Mouse (Mus musculus) lung, postnatal 0 days (tissue): ENCODE data around the gene N4bp2l2. TPM values are rescaled to one million over a fixed set of nuclear protein-coding genes. Genes with fewer than 3 reads are reported as not detected.
"Not testable (repeated sequence)": the region's sequence is repeated elsewhere in the genome, so short reads cannot be mapped to it uniquely, and the experiment has no call there.

Experiments used
- ATAC-seq: fragments of 200-750 bp; cut with Nextera tagmentation; 2 replicates; pipeline ENCODE4 v1.8.0; 2017; ENCODE audit warnings: moderate library complexity
- DNase-seq: peaks from one replicate; pipeline ENCODE4 v3.0.0-alpha.2; 2016; ENCODE audit warnings: low spot score
- H3K27ac ChIP-seq: fragments of 300-500 bp; sonication (generic); 2 replicates; pipeline ENCODE4 v1.5.1; 2014; ENCODE audit warnings: antibody characterized with exemption, mild to moderate bottlenecking, low read length, mixed read lengths
- H3K27me3 ChIP-seq: fragments of 300-500 bp; sonication (generic); replicated peaks from 2 replicates; pipeline ENCODE4 v1.6.1; 2014; ENCODE audit warnings: low read length, mixed read lengths; ENCODE audit not compliant: insufficient read depth
- H3K36me3 ChIP-seq: fragments of 300-500 bp; sonication (generic); 2 replicates; pipeline ENCODE4 v1.6.1; 2014; ENCODE audit warnings: low read length, mixed read lengths; ENCODE audit not compliant: insufficient read depth
- H3K4me1 ChIP-seq: fragments of 300-500 bp; sonication (generic); 2 replicates; pipeline ENCODE4 v1.6.1; 2014; ENCODE audit warnings: antibody characterized with exemption, low read depth, low read length, mixed read lengths; ENCODE audit not compliant: insufficient read depth
- H3K4me2 ChIP-seq: fragments of 300-500 bp; sonication (generic); replicated peaks from 2 replicates; pipeline ENCODE4 v1.6.1; 2014; ENCODE audit warnings: low read depth, mild to moderate bottlenecking, low read length, moderate library complexity, mixed read lengths
- H3K4me3 ChIP-seq: fragments of 300-500 bp; sonication (generic); 2 replicates; pipeline ENCODE4 v1.5.1; 2014; ENCODE audit warnings: low read depth, low read length
- H3K9ac ChIP-seq: fragments of 300-500 bp; sonication (generic); replicated peaks from 2 replicates; pipeline ENCODE4 v1.6.1; 2014; ENCODE audit warnings: low read depth, mild to moderate bottlenecking
- H3K9me3 ChIP-seq: fragments of 300-500 bp; sonication (generic); 2 replicates; pipeline ENCODE4 v1.6.1; 2016; ENCODE audit warnings: low read length, mixed read lengths
- CTCF ChIP-seq: IDR thresholded peaks from 2 replicates; pipeline ENCODE4 v1.5.1; 2016; ENCODE audit warnings: antibody characterized with exemption, mild to moderate bottlenecking
- EP300 ChIP-seq: IDR thresholded peaks from 2 replicates; pipeline ENCODE4 v1.6.1; 2016; ENCODE audit warnings: antibody characterized with exemption, mild to moderate bottlenecking, control low read depth
- WGBS: fragments of 180-500 bp; shearing (Covaris S2); extraction: QIAGEN DNeasy Blood & Tissue Kit; methylation state at CpG from one replicate; pipeline ENCODE4 v1.1.7; 2014; 5-methylcytosine and 5-hydroxymethylcytosine counted together
- polyA plus RNA-seq: library from polyadenylated mRNA; unstranded; fragments of >200 nt; fragmentation: Nextera tagmentation; extraction: Ambion mirVana; gene quantifications from 2 replicates; pipeline ENCODE4 v1.2.1, GENCODE M21; 2015

N4bp2l2 gene
- polyA plus RNA-seq, 1 experiment from 2014 or later, result 36.7 TPM

GRCm38 (mm10) chr5:150693277-150693676 lies 27.3 kb upstream of the N4bp2l2 start:
- DNase-seq (no peak), ATAC-seq (no peak)
- Histone ChIP-seq H3K27me3 (no peaks in the 10 kb centered on the region), H3K4me3 (no peak overlapping the region), H3K9me3 (no peaks in the 10 kb centered on the region), H3K36me3 (no peaks in the 10 kb centered on the region), H3K27ac (no peak overlapping the region), H3K4me2 (no peak overlapping the region), H3K4me1 (no peaks in the 10 kb centered on the region), H3K9ac (no peak overlapping the region)
- WGBS, result 70% methylated on average over 2 of the region's 2 CpGs
- no peak for TF ChIP-seq EP300
- no peak for TF ChIP-seq CTCF

- ATAC-seq, result no peak
Observed at GRCm38 (mm10) chr5:150690685-150691084, 24.7 kb upstream of the N4bp2l2 start.

GRCm38 (mm10) chr5:150682862-150683261 lies 16.9 kb upstream of the N4bp2l2 start:
- WGBS, result 90% methylated on average over 6 of the region's 6 CpGs
- H3K9ac ChIP-seq, H3K27ac ChIP-seq, H3K4me1 ChIP-seq, ATAC-seq, H3K4me3 ChIP-seq, DNase-seq, H3K36me3 ChIP-seq, H3K27me3 ChIP-seq, H3K9me3 ChIP-seq, H3K4me2 ChIP-seq: not testable (repeated sequence)

More at GRCm38 (mm10) chr5:150690685-150691084, 24.7 kb upstream of the N4bp2l2 start:
- H3K36me3 ChIP-seq, result no peaks in the 10 kb centered on the region
- H3K4me3 ChIP-seq, result no peak overlapping the region
- H3K9me3 ChIP-seq, result no peaks in the 10 kb centered on the region
- TF ChIP-seq CTCF, result no peak
- no peak for TF ChIP-seq EP300
- no peak overlapping the region for H3K4me2 ChIP-seq
- H3K4me1 ChIP-seq, result no peaks in the 10 kb centered on the region
- no peak overlapping the region for H3K9ac ChIP-seq
- no peak overlapping the region for H3K27ac ChIP-seq
- H3K27me3 ChIP-seq, result no peaks in the 10 kb centered on the region
- DNase-seq, result no peak

GRCm38 (mm10) chr5:150674866-150675265 lies 8.9 kb upstream of the N4bp2l2 start:
- ATAC-seq (no peak), DNase-seq (no peak)
- Histone ChIP-seq H3K9me3 (no peaks in the 10 kb centered on the region), H3K27me3 (no peaks in the 10 kb centered on the region), H3K27ac (no peak overlapping the region), H3K4me1 (peaks cover 4% of the 10 kb centered on the region; the same call in 1 of the 2 replicates), H3K36me3 (no peaks in the 10 kb centered on the region), H3K4me2 (peak overlapping the region; percentile 68), H3K4me3 (peak overlapping the region; percentile 94), H3K9ac (no peak overlapping the region)
- no peak for TF ChIP-seq CTCF
- no peak for TF ChIP-seq EP300
- WGBS, result 32% methylated on average over 6 of the region's 6 CpGs

DNA sequence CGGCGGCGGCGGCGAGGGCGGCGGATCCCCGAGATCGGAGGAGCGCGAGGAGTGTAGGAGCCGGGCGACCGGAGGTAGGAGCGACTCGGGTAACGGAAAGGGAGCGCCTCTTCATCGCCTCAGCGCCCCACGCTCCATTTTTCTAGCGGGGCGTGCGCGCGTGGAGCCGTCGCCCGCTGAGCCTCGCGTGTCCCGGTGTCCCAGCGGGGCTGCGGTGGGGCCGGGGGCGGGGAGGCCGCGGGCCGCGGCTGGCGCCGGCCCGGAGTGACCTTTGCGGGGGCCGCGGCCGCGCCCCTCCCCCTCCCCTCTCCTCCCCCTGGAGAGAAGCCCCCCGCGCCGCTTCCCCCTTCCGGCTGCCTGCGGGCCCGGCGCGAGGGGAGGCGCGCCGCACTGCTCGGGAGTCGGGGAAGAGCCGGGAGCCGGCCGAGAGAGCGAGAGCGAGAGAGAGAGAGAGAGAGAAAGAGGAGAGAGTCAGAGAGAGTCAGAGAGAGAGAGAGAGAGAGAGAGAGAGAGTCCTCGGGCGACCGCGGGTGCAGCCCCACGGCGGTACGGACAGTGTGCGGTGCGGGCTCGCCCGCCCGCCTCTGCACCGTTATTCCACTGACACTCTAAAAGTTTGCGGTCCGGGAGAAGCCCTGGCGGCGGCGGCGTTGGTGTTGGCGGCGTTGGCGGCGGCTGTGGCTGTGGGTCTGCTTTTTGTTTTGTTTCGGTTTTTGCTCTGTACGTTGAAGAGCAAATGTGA lies 8.1 kb upstream of the N4bp2l2 start:
- peaks cover 4% of the 10 kb centered on the region; the same call in 1 of the 2 replicates for H3K4me1 ChIP-seq
- H3K36me3 ChIP-seq, result no peaks in the 10 kb centered on the region
- ATAC-seq (peak; percentile 27), DNase-seq (peak; percentile 66)
- H3K27ac ChIP-seq, result peak overlapping the region; percentile 81
- peak overlapping the region; percentile 68 for H3K4me2 ChIP-seq
- WGBS, result 0% methylated on average over 32 of the region's 91 CpGs
- TF ChIP-seq EP300 (no peak), CTCF (no peak)
- H3K27me3 ChIP-seq, result no peaks in the 10 kb centered on the region
- peak overlapping the region; percentile 94 for H3K4me3 ChIP-seq
- peak overlapping the region; percentile 76 for H3K9ac ChIP-seq
- H3K9me3 ChIP-seq, result no peaks in the 10 kb centered on the region

DNA sequence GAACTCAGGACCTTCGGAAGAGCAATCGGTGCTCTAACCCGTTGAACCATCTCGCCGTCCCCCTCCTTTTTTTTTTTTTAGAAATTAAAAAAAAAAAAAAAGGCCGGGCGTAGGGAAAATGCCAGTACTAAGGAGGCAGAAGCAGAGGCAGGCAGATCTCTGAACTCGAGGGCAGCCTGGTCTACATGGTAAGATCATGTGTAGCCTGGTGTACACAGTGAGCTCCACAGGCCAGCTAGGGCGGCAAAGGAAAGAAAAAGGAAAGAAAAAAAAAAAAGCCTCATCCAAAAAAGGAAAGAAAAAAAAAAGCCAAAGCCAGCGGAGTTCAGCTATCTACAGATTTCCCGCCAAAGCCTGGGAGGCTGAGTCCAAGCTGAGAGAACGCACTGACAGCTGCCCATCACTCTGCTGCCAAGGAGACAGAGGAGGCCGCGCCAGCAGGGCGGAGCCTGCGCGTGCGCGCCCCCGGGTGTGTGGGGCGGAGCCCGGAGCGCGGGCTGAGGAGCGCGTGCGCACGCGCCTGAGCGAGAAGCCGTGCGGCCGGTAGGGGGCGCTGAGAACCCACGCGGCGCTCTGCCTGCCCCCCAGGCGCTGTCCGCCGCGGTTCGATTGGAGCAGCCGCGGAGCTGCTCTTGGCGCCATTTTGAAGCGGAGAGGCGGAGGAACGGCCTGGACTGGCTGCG lies 7.3 kb upstream of the N4bp2l2 start, which contains the start of gene Pds5b:
TSS of gene Pds5b (plus strand) at position 587 of the 683 bp plus-strand sequence.
- no peak for TF ChIP-seq EP300
- TF ChIP-seq CTCF, result peak; percentile 90
- H3K27ac ChIP-seq, result peak within 1 kb of the TSS; percentile 81

More for the DNA sequence above, 7.3 kb upstream of the N4bp2l2 start, which contains the start of gene Pds5b:
- Histone ChIP-seq H3K4me2 (peak within 1 kb of the TSS; percentile 68), H3K9me3 (no peaks in the 10 kb centered on the region), H3K36me3 (no peaks in the 10 kb centered on the region), H3K4me1 (peaks cover 4% of the 10 kb centered on the region; the same call in 1 of the 2 replicates), H3K9ac (peak within 1 kb of the TSS; percentile 76), H3K27me3 (no peaks in the 10 kb centered on the region), H3K4me3 (peak within 1 kb of the TSS; percentile 94)
- WGBS, result 22% methylated on average over 30 of the region's 49 CpGs
- ATAC-seq (peak; percentile 97), DNase-seq (peak; percentile 98)
